8 mouse cellular contexts compared by ENCODE assay signal in the genomic region with DNA sequence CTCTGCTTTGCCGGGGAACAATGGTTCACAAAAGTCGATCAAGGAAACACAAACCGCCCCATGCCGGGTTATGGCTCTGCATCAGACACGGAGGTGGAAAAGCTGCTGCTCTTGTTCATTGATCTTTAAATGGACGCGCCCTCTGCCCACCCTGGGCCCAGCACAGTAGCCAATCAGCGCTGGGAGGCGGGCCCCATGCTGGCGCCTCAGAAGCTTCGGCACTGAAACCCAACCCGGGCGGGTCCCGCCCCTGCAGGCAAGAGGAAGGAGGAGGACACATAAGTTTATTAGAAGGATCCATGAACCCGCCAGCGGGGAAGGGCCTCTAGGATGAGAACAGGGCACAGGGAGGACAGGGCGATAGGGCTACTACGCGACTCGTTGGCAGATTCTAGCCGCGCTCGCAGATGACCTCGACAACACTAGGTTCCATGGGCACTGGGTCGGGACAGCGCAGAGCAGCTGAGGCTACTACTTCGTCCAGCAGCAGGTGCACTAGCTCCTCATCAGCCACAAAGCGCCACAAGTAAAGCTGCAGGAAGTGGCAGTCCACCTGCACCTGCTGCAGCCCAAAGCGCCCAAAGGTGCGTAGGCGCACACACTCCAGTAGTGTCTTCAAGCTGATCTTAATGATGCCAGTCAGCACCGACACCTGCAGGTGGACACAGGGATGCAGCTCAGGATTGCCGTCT. TPM values are rescaled to one million over a fixed set of nuclear protein-coding genes. Genes with fewer than 3 reads are reported as not detected.
DNase-seq lines count a peak whose midpoint lies in the region; ATAC-seq and TF ChIP-seq lines count a peak whose summit lies in the region.

A gene (minus strand): TSS at position 650 of the 692 bp plus-strand sequence.

- peak within 1 kb of the TSS; percentile 53 for H3K4me3 ChIP-seq in embryonic facial prominence, embryonic 13.5 days
- peak within 1 kb of the TSS; percentile 49 for H3K4me3 ChIP-seq in heart, adult 2 months
- H3K4me3 ChIP-seq in limb, embryonic 13.5 days, result peak within 1 kb of the TSS; percentile 50
- H3K4me3 ChIP-seq in midbrain, embryonic 15.5 days, result peak within 1 kb of the TSS; percentile 66

- 11% methylated on average over 33 of the region's 33 CpGs for WGBS in embryonic facial prominence, embryonic 13.5 days
- WGBS in heart, adult 2 months, result 14% methylated on average over 33 of the region's 33 CpGs
- 9% methylated on average over 33 of the region's 33 CpGs for WGBS in limb, embryonic 13.5 days
- WGBS in midbrain, embryonic 15.5 days, result 9% methylated on average over 33 of the region's 33 CpGs

- no peaks in the 10 kb centered on the region for H3K27me3 ChIP-seq in embryonic facial prominence, embryonic 13.5 days
- no peaks in the 10 kb centered on the region for H3K27me3 ChIP-seq in heart, adult 2 months (ENCODE audit: control insufficient read depth, insufficient read depth, low read length)
- no peaks in the 10 kb centered on the region for H3K27me3 ChIP-seq in limb, embryonic 13.5 days
- no peaks in the 10 kb centered on the region for H3K27me3 ChIP-seq in midbrain, embryonic 15.5 days (replicated peaks)

- peak; percentile 93 for DNase-seq in 416B (ENCODE audit: low read depth)
- DNase-seq in adrenal gland, postnatal 4 days (ENCODE audit: low spot score in 2 of 2), result peak; percentile 83 to 93
- peak; percentile 90 to 93 for DNase-seq in heart, adult 2 months
- peak; percentile 93 to 94 for DNase-seq in kidney, adult 8-10 months
- DNase-seq in spleen, postnatal 14 days (ENCODE audit: low spot score in 2 of 2), result peak; percentile 80 to 84

- peak; percentile 22; the same call in 1 of the 2 replicates for TF ChIP-seq CTCF in heart, adult 2 months (IDR thresholded peaks at IDR 0.05)

- no peak for TF ChIP-seq EP300 in heart, adult 2 months (IDR thresholded peaks at IDR 0.05; ENCODE audit: insufficient read depth, low read depth, low read length)

- intact Hi-C loops in heart, adult 2 months (cut with DNase I), result no loop called here

- H3K9me3 ChIP-seq in embryonic facial prominence, embryonic 13.5 days, result no peaks in the 10 kb centered on the region
- H3K9me3 ChIP-seq in limb, embryonic 13.5 days, result no peaks in the 10 kb centered on the region
- H3K9me3 ChIP-seq in midbrain, embryonic 15.5 days, result no peaks in the 10 kb centered on the region

- peak within 1 kb of the TSS; percentile 96 for H3K4me2 ChIP-seq in embryonic facial prominence, embryonic 13.5 days
- peak within 1 kb of the TSS; percentile 98 for H3K4me2 ChIP-seq in limb, embryonic 13.5 days (replicated peaks)
- H3K4me2 ChIP-seq in midbrain, embryonic 15.5 days, result peak within 1 kb of the TSS; percentile 95

- peak; percentile 88 for ATAC-seq in embryonic facial prominence, embryonic 13.5 days (ENCODE audit: insufficient number of reproducible peaks, insufficient read depth, low FRiP score, low TSS enrichment, low read depth)
- ATAC-seq in limb, embryonic 13.5 days (ENCODE audit: low FRiP score, low read depth), result peak; percentile 95
- peak; percentile 94 for ATAC-seq in midbrain, embryonic 15.5 days (replicated peaks)

- no peaks in the 10 kb centered on the region for H3K79me2 ChIP-seq in heart, adult 2 months (replicated peaks; ENCODE audit: control insufficient read depth, insufficient read depth, low read length)

- TF ChIP-seq POLR2A in heart, adult 2 months (IDR thresholded peaks at IDR 0.05; ENCODE audit: insufficient read depth, low read depth, low read length), result 0 out of 2 replicates have a peak, but pooled peaks have one; percentile 0

- peak within 1 kb of the TSS; percentile 75 for H3K9ac ChIP-seq in embryonic facial prominence, embryonic 13.5 days
- peak within 1 kb of the TSS; percentile 67 for H3K9ac ChIP-seq in heart, adult 2 months (ENCODE audit: low read depth, low read length)
- peak within 1 kb of the TSS; percentile 60 for H3K9ac ChIP-seq in limb, embryonic 13.5 days
- H3K9ac ChIP-seq in midbrain, embryonic 15.5 days, result peak within 1 kb of the TSS; percentile 87

- peak within 1 kb of the TSS; percentile 86 for H3K27ac ChIP-seq in embryonic facial prominence, embryonic 13.5 days
- no peak within 1 kb of the TSS; the same call in 1 of the 2 replicates for H3K27ac ChIP-seq in heart, adult 2 months
- peak within 1 kb of the TSS; percentile 67 for H3K27ac ChIP-seq in limb, embryonic 13.5 days
- H3K27ac ChIP-seq in midbrain, embryonic 15.5 days, result peak within 1 kb of the TSS; percentile 93

- H3K36me3 ChIP-seq in embryonic facial prominence, embryonic 13.5 days, result peaks cover 39% of the 10 kb centered on the region
- no peaks in the 10 kb centered on the region for H3K36me3 ChIP-seq in heart, adult 2 months (ENCODE audit: control insufficient read depth, insufficient read depth, low read length)
- H3K36me3 ChIP-seq in limb, embryonic 13.5 days, result peaks cover 39% of the 10 kb centered on the region
- peaks cover 19% of the 10 kb centered on the region for H3K36me3 ChIP-seq in midbrain, embryonic 15.5 days (replicated peaks)

- peaks cover 23% of the 10 kb centered on the region for H3K4me1 ChIP-seq in embryonic facial prominence, embryonic 13.5 days
- no peaks in the 10 kb centered on the region for H3K4me1 ChIP-seq in heart, adult 2 months (ENCODE audit: control insufficient read depth, insufficient read depth, low read length)
- H3K4me1 ChIP-seq in limb, embryonic 13.5 days, result peaks cover 21% of the 10 kb centered on the region
- H3K4me1 ChIP-seq in midbrain, embryonic 15.5 days, result peaks cover 33% of the 10 kb centered on the region

RNA-seq across cellular contexts. Expression of the gene that starts here (rescaled TPM):
- 10 to 100 TPM; 17.0 to 25.1 TPM for total RNA-seq in adrenal gland, postnatal 4 days (2021)
- polyA plus RNA-seq in embryonic facial prominence, embryonic 13.5 days (2015; fragmentation: Nextera tagmentation; extraction: Ambion mirVana), result 21.7 and 22.0 TPM in 2 replicates
- 1 to 10 TPM; 2.7 to 3.7 TPM for total RNA-seq in heart, adult 2 months (2021)
- polyA plus RNA-seq in heart, adult 2 months (2012; rRNA removed), result 9.3 and 11.9 TPM in 2 replicates
- polyA plus RNA-seq in limb, embryonic 13.5 days (2015; fragmentation: Nextera tagmentation; extraction: Ambion mirVana), result 17.4 and 24.0 TPM in 2 replicates
- 51.3 and 53.8 TPM in 2 replicates for polyA plus RNA-seq in midbrain, embryonic 15.5 days (2015; fragmentation: Nextera tagmentation; extraction: Ambion mirVana)
